Mouse (Mus musculus) hindbrain, embryonic 11.5 days (tissue): ENCODE data around the gene Itga2b. TPM values are rescaled to one million over a fixed set of nuclear protein-coding genes. Genes with fewer than 3 reads are reported as not detected.
"Not testable (repeated sequence)": the region's sequence is repeated elsewhere in the genome, so short reads cannot be mapped to it uniquely, and the experiment has no call there.

Source experiments
- ATAC-seq: fragments of 200-750 bp; cut with Nextera tagmentation; 2 replicates; pipeline ENCODE4 v1.8.0; 2017; ENCODE audit warnings: mild to moderate bottlenecking, moderate TSS enrichment, moderate library complexity; ENCODE audit not compliant: low FRiP score
- DNase-seq: peaks from one replicate; pipeline ENCODE4 v3.0.0-alpha.2; 2015; ENCODE audit warnings: low spot score
- H3K27ac ChIP-seq: fragments of 300-500 bp; sonication (generic); 2 replicates; pipeline ENCODE4 v1.5.1; 2014; ENCODE audit warnings: mild to moderate bottlenecking, low read depth, low read length
- H3K27me3 ChIP-seq: fragments of 300-500 bp; sonication (generic); 2 replicates; pipeline ENCODE4 v1.6.1; 2014; ENCODE audit warnings: mild to moderate bottlenecking, low read length, moderate library complexity, mixed read lengths; ENCODE audit not compliant: control insufficient read depth, insufficient read depth
- H3K36me3 ChIP-seq: fragments of 300-500 bp; sonication (generic); 2 replicates; pipeline ENCODE4 v1.6.1; 2014; ENCODE audit warnings: mild to moderate bottlenecking, low read length, moderate library complexity, mixed read lengths; ENCODE audit not compliant: control insufficient read depth, insufficient read depth
- H3K4me1 ChIP-seq: fragments of 300-500 bp; sonication (generic); replicated peaks from 2 replicates; pipeline ENCODE4 v1.6.1; 2014; ENCODE audit warnings: low read length, mixed read lengths; ENCODE audit not compliant: control insufficient read depth, insufficient read depth
- H3K4me2 ChIP-seq: fragments of 300-500 bp; sonication (generic); replicated peaks from 2 replicates; pipeline ENCODE4 v1.6.1; 2014; ENCODE audit warnings: mild to moderate bottlenecking, low read depth, low read length
- H3K4me3 ChIP-seq: fragments of 300-500 bp; sonication (generic); 2 replicates; pipeline ENCODE4 v1.5.1; 2014; ENCODE audit warnings: low read depth, low read length
- H3K9ac ChIP-seq: fragments of 300-500 bp; sonication (generic); 2 replicates; pipeline ENCODE4 v1.6.1; 2014; ENCODE audit warnings: low read depth, low read length
- H3K9me3 ChIP-seq: fragments of 300-500 bp; sonication (generic); 2 replicates; pipeline ENCODE4 v1.6.1; 2016; ENCODE audit warnings: low read length; ENCODE audit not compliant: control insufficient read depth
- WGBS: fragments of 180-500 bp; shearing (Covaris S2); extraction: QIAGEN DNeasy Blood & Tissue Kit; methylation state at CpG from one replicate; pipeline ENCODE4 v1.1.7; 2014; 5-methylcytosine and 5-hydroxymethylcytosine counted together
- polyA plus RNA-seq: library from polyadenylated mRNA; unstranded; fragments of >200 nt; fragmentation: Nextera tagmentation; extraction: Ambion mirVana; gene quantifications from 2 replicates; pipeline ENCODE4 v1.2.1, GENCODE M21; 2014

Itga2b gene
- polyA plus RNA-seq, 1 experiment from 2014 or later: 3.9 TPM

DNA sequence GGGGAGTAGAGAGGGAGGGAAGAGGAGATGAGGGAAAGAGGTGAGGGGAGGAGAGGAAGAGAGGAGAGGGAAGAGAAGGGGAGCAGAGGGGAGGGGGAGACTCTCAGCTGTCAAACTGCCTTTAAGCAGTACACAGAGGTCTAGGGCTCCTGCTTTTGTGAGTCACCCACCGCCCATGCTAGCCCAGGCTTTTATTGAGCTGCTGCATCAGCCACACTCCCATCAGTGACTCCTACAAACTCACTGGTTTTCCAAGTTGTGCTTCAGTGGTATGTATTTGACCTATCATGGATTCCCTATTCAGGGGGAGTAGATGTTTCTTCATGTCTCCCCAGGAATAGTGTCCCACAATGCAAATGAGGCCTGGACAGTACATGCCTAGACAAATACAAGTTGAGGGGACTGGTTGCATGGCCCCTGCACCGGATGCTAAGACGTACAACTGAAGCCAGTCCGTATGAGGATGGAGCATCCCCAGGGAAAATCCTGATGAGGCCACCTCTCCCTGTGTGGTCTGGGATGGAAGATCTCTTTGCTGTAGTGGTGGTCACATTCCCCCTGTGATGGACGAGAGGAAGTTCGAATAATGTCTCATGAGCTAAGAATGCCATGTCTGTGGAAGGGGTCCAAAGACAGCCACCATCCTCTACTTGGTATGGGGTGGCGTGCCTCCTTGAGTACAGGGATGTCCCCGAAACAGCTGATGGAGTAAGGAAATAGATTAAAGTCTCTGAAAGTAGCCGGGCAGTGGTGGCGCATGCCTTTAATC lies 54.7 kb downstream of the Itga2b start:
- no peak for DNase-seq
- H3K27me3 ChIP-seq: no peaks in the 10 kb centered on the region
- no peak overlapping the region for H3K4me2 ChIP-seq
- no peak overlapping the region for H3K4me3 ChIP-seq
- WGBS: 78% methylated on average over 10 of the region's 10 CpGs
- H3K27ac ChIP-seq: no peak overlapping the region
- no peak overlapping the region for H3K9ac ChIP-seq
- no peaks in the 10 kb centered on the region for H3K9me3 ChIP-seq
- no peaks in the 10 kb centered on the region for H3K36me3 ChIP-seq
- no peaks in the 10 kb centered on the region for H3K4me1 ChIP-seq
- no peak for ATAC-seq

- H3K4me1 ChIP-seq: no peaks in the 10 kb centered on the region
These were observed 56.9 kb downstream of the Itga2b start for GRCm38 (mm10) chr11:102413059-102413458.

GRCm38 (mm10) chr11:102411704-102412103 lies 58.2 kb downstream of the Itga2b start:
- 8% methylated on average over 11 of the region's 11 CpGs for WGBS
- Histone ChIP-seq H3K27ac (no peak overlapping the region), H3K4me3 (no peak overlapping the region), H3K4me2 (no peak overlapping the region), H3K27me3 (no peaks in the 10 kb centered on the region), H3K36me3 (no peaks in the 10 kb centered on the region), H3K4me1 (no peaks in the 10 kb centered on the region; the same call in 1 of the 2 replicates), H3K9me3 (no peaks in the 10 kb centered on the region), H3K9ac (no peak overlapping the region)
- ATAC-seq: no peak
- peak; percentile 96 for DNase-seq

More at GRCm38 (mm10) chr11:102413059-102413458, 56.9 kb downstream of the Itga2b start:
- H3K36me3 ChIP-seq: no peaks in the 10 kb centered on the region
- H3K27ac ChIP-seq: no peak overlapping the region
- no peaks in the 10 kb centered on the region for H3K9me3 ChIP-seq
- no peak overlapping the region for H3K4me2 ChIP-seq
- H3K4me3 ChIP-seq: no peak overlapping the region
- DNase-seq (no peak), ATAC-seq (no peak)
- WGBS: 77% methylated on average over 8 of the region's 8 CpGs
- H3K9ac ChIP-seq: no peak overlapping the region
- H3K27me3 ChIP-seq: no peaks in the 10 kb centered on the region

DNA sequence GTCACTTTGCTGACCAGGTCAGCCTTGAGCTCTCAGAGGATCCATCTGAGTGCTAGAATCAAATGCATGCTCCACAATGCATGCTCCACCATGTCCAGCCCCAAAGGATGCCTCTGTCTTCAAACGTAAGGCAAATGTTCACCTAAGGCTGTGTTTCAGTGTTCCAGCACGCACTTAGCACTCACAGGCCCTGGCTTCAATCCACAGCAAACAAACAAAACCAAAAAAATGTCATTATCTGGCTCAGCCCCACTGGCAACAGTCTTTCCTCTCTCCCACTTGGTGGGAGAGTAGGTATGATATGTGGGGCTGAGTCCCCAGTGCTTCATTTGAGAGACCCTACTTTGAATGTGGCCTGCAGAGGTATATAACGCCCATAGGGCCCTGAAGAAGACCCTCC lies 58.9 kb downstream of the Itga2b start:
- no peak overlapping the region for H3K9ac ChIP-seq
- no peak overlapping the region for H3K27ac ChIP-seq
- 82% methylated on average over 3 of the region's 3 CpGs for WGBS
- H3K36me3 ChIP-seq: no peaks in the 10 kb centered on the region
- no peak for ATAC-seq
- no peak overlapping the region for H3K4me2 ChIP-seq
- no peak for DNase-seq
- H3K4me3 ChIP-seq: no peak overlapping the region
- no peaks in the 10 kb centered on the region for H3K27me3 ChIP-seq
- H3K4me1 ChIP-seq: peaks cover 6% of the 10 kb centered on the region
- no peaks in the 10 kb centered on the region for H3K9me3 ChIP-seq

DNA sequence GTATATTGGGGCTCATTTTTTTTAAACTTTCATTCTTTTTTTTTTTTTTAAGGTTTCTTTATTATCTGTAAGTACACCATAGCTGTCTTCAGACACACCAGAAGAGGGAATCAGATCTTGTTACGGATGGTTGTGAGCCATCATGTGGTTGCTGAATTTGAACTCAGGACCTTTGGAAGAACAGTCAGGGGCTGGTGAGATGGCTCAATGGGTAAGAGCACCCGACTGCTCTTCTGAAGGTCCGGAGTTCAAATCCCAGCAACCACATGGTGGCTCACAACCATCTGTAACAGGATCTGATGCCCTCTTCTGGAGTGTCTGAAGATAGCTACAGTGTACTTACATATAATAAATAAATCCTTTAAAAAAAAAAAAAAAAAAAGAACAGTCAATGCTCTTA lies 59.6 kb downstream of the Itga2b start:
- H3K27me3 ChIP-seq, H3K4me2 ChIP-seq, H3K9me3 ChIP-seq, DNase-seq, H3K27ac ChIP-seq, ATAC-seq, H3K4me1 ChIP-seq, H3K4me3 ChIP-seq, H3K9ac ChIP-seq, H3K36me3 ChIP-seq: not testable (repeated sequence)
- WGBS: 93% methylated on average over 2 of the region's 3 CpGs

GRCm38 (mm10) chr11:102409795-102410330 lies 60.1 kb downstream of the Itga2b start:
- no peak overlapping the region for H3K4me2 ChIP-seq
- ATAC-seq (no peak), DNase-seq (no peak)
- H3K36me3 ChIP-seq: no peaks in the 10 kb centered on the region
- H3K4me3 ChIP-seq: no peak overlapping the region
- H3K4me1 ChIP-seq: peaks cover 9% of the 10 kb centered on the region
- no peaks in the 10 kb centered on the region for H3K9me3 ChIP-seq
- WGBS: 76% methylated on average over 3 of the region's 3 CpGs
- no peak overlapping the region for H3K9ac ChIP-seq
- no peak overlapping the region for H3K27ac ChIP-seq
- H3K27me3 ChIP-seq: no peaks in the 10 kb centered on the region

DNA sequence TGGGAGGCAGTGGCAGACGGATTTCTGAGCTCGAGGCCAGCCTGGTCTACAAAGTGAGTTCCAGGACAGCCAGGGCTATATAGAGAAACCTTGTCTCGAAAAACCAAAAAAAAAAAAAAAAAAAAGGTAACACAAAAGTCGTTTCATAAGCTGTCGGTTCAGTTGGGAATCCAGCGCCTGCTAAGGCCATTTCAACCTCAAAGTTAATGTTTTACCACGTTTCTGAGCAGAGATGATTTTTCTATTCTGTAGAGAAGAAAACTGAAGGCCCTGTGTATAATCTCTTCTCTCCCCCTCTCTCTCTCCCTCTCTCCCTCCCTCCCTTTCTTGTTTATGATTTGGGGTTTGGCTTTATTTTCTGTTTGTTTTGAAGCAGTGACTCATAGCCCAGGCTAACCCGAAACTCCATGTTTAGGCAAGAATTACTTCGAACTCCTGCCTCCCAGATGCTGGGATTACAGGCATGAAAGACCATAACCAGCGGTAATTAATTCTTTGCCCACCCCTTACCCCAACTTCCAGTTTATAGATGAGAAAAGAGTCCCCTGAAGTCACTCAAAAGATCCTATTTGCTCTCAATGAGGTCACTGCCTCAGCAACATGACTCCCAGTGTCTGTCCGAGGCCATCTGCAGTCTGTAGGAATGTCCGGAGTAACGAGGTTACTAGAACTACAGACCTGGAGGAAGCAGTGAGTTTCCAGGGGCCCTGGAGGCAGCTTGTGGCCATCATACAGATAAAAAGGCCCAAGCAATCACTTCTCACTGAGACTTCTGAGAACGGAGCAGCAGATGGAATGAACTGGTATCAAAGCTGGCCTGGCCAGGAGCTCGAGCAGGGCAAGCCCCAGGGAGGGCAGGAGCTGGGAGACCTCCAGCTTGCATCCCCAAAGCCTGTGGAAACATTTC lies 60.8 kb downstream of the Itga2b start:
- DNase-seq: no peak
- no peaks in the 10 kb centered on the region for H3K9me3 ChIP-seq
- H3K4me2 ChIP-seq: peak overlapping the region; percentile 83; the same call in 1 of the 2 replicates
- ATAC-seq: no peak
- no peaks in the 10 kb centered on the region for H3K27me3 ChIP-seq
- H3K27ac ChIP-seq: no peak overlapping the region
- H3K4me1 ChIP-seq: peaks cover 12% of the 10 kb centered on the region
- no peak overlapping the region for H3K9ac ChIP-seq
- peak overlapping the region; percentile 78; the same call in 1 of the 2 replicates for H3K4me3 ChIP-seq
- WGBS: 44% methylated on average over 15 of the region's 15 CpGs
- no peaks in the 10 kb centered on the region for H3K36me3 ChIP-seq

DNA sequence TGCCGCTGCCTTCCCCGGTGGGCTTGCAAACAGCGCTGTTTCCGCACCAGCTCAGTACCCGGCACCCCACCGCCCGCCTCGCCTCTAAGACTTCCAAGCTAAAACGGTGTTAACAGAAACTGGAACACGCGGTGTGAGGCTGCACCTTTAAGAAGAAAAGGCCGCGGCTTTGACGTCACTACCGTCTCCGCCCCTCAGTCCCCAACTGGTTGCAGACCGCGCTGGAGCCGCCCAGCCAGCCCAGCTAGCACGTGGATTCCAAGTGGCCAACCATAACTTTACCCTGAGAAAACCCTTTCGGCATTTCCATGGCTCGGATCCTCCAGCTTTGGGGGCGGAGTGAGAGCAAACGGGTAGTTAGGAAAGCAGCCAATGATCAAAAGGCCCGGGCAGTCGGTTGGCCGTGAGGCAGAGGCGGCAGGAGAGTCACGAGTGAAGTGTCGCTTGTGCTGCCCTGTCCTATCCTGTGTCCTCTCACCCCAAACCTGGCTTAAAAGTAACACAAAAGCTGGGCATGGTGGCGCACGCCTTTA lies 61.5 kb downstream of the Itga2b start:
- peak; percentile 98 for DNase-seq
- Histone ChIP-seq H3K4me2 (peak overlapping the region; percentile 83), H3K9me3 (no peaks in the 10 kb centered on the region), H3K9ac (peak overlapping the region; percentile 85; the same call in 1 of the 2 replicates), H3K4me1 (peaks cover 12% of the 10 kb centered on the region), H3K27ac (peak overlapping the region; percentile 82), H3K27me3 (no peaks in the 10 kb centered on the region), H3K36me3 (no peaks in the 10 kb centered on the region), H3K4me3 (peak overlapping the region; percentile 78)
- WGBS: 0% methylated on average over 32 of the region's 32 CpGs
- ATAC-seq: peak; percentile 88
